Mouse (Mus musculus) right cerebral cortex, postnatal 14 days (tissue): ENCODE measurements at regions not wholly inside any gene's neighbourhood (a gene's known extent, or its start where the extent isn't known, plus 50 kb on each side); places are given as distances from the start of the nearest gene placed in this dataset.

Experiments used
- DNase-seq: peaks from one replicate; pipeline ENCODE4 v3.0.0; 2022

DNA sequence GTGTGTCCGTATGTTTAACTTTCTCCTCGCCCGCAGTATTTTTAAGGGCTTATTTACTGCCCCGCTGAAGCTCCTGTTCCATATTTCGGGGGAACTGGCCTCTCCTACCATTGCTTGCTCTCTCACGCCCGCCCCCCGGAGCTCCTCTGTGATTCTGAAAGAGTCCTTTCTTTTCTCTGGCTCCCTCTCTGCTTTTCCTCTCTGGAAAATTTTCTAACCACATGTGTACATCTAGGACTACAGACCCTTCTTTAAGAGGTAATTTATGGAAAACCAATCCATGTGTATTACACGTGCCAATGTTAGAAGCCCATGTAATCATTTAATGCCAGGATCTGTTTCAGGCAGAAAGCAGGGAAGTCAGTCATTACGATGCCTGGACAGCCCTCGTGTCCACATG, 106.6 kb upstream of the Oxgr1 start:
- DNase-seq: no peak

DNA sequence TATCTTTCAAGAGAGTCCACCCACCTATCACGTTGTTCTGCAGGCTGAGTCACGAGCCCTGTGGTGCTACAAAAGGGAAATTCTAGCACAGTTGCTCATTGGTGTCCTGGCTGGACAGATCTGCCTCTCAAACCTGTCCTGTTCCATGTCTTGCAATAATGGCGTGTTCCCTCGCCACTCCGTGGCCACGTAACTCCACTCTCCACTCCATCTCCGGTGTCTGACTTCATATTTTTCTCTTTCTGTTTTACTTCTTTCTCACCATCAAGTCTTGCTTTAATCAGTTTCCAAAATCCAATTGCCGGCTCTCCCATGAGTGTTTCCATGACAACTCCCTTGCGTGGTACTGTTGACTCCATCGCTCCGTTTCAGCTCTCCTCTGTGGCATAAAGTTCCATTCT, 107.1 kb upstream of the Oxgr1 start:
- no peak for DNase-seq

DNA sequence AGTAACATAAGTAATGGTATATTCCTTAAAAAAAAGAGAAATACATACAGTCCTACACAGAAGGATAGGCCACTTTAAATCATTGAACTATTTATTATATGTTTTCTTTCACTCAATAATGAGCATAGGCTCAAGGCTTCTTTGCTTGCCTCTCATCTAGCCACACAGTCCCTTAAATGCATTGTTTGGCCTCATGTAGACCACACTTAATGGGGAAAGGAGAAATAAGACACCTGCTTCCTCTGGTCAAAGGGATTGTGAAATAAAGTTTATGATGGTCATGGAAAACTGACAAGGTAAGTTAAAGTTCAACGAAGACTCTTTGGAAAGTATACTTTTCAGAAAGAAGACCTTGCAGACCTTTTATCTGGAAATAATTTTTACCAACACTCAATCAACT, 108.4 kb upstream of the Oxgr1 start:
- DNase-seq: no peak

DNA sequence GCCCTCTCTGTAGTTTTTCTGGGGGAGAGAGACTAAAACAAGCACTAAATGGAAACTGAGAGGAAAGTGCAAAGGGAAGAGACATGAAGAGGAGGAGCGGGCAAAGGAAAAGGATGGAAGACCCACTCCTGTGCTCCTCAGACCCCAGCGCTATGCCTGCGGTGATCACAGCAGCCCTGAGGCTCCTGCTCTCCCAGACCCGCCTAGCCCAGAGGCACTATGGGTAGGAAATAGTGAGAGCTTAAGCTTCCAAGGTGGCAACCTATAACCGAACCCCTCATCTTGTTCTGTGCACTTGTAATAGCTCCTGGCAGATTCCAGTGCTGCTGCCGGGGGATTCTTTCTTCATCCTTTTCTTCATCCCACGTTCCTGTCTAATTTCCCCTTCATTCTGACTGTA, 112.2 kb upstream of the Oxgr1 start:
- DNase-seq: no peak

DNA sequence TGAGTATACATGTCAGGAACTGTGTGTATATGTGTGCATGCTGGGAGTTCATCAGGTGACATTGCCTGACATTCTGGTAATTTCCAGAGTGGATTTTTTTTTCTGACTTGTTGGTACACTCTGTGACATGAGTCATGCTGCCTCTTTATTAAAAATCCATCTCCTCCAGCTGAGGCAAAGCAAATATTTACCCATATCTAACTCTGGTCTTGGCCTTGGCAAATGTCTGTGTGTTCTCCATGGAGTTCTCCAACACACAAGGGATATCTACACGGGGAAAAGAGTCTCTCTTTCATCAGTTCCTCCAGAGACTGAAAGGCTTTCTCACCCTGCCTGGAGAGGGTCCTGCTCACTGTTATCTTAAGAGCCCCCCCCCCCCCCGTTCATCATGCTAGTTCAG, 111.3 kb upstream of the Mbnl2 start:
- DNase-seq: no peak

DNA sequence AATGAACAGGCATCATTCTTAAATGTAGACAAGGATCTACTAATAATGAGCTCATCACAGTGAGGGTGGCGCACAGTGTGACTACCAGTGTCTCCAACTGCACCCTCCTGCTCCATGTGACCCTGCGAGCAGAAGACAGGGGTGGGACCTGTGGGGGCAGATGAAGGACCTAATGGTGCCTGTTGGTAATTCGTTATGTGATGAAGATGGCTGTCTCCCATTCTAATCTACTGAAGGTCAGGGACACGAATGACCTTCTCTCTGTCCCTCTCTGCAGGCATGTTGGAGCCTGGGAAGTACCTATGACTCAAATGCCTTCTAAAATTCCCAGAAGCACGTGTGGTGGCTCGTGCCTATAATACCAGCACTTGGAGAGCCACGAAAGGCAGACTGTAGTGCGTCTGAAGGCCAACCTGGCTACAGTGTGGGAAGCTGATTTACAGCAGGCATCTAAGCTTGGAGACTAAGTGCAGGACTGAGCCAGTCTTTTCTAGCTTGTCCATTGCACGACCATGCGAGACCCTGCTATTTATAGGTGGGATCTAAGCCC, 109.9 kb upstream of the Mbnl2 start:
- DNase-seq: no peak

DNA sequence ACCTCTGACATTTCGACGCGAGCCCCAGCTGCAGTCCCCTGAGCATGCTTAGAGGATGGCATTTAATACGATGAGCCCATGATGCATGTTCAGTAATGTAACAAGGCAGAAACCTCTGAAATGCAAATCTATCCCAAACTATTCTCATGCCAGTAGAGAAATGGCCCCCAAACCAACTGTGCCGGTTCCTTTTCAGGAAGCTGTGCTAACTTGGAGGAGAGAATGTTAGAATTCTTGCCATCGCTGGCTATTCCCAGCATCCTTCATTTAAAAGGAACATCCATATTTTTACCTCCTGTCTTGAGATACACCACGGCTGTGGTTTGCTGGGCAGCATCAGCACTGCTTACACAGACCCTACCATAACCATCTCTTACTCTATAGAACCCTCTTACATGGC, 104.7 kb upstream of the Mbnl2 start:
- no peak for DNase-seq

DNA sequence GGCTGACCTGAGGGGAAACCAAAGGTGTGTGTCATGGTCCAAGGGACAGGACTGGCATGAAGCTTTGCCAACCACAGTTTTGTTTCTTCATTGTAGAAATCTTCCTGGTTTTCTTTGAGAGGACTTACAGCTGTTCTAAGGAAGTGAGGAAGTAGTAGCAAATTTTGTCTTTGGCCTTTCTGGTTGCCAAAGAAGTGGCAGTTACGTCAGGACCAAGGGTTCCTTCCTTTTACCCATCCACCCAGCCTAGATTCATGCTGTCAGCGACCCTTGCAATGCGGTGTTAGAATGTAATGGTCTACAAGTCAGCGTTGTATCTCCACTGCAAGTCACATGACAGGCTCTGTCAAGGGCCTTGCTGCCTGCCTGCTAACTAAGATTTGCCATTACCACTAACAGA, 103.4 kb upstream of the Mbnl2 start:
- DNase-seq: no peak

DNA sequence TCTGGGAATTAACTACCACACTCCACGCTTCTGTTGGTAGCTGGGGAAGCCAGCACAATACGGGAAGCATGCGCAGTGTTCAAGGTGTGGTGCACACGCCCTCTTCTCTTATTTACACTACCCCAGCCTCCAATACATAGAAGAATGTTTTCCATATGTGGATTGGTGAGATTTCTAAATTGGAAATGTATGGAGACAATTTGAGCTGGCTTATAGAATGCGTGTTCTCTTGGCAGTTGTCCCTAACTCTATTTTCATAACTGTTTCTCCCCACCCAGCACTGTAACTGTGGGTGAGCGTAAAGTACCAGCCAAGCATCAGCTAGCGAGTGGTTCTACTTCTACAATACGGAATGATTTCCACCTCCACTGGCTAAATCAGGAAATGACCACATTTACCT, 102.6 kb upstream of the Mbnl2 start:
- DNase-seq: no peak

DNA sequence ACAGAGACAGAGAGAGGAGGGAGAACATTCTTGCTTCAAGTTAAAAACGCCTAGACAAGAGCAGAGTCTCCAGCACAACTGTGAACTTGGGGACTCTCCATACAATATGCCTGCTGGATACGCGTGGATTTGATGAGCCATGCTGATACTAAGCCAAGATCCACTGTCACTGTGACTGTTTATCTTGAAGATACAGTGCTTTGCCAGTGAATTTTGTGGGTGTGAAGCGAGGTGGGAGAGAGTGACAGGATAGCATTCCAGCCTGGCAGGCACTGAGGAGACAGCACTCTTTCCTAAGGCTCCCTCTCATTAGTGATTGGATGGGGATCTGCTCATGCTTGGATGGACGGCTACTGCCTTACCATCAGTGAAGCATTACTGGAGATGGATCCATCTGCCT, 100.9 kb upstream of the Mbnl2 start:
- no peak for DNase-seq

DNA sequence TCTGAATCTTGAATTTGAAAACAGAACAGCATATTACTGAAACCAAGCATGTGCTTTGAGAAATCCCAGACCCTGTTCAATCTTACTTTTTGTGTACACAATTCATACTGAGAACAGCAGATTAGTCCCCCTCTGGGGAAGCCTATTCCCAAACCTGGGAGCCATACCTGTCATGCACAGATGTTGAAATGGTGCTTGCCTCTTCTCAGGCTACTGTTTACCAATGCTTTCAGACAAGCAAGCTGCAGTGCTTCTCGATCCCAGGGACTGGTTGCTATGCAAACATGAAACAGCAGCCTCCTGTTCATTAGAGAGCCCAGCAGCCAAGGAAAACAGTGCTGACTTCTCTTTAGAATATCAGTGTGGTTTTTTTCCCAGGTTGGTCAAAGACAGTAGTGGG, 80.3 kb upstream of the Mbnl2 start:
- no peak for DNase-seq

DNA sequence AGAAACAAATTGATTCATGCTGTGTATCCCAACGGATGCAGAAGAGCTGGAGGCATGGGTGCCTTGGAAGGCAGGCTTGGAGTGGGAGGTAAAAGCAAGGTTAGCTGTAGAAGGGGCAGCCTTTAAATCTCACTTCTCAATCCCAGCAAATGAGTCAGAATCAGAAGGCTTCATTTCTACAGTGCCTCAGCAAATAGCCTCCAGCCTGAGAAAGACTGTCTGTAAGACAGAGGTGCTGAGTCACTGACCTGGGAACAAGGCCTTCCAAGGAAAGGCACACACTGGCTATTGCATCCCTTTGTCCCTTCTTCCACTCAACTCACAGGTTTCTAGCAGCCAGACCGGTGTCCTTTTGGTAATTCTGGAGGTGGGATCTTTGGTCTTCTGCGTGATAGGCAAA, 63.7 kb upstream of the Mbnl2 start:
- no peak for DNase-seq

DNA sequence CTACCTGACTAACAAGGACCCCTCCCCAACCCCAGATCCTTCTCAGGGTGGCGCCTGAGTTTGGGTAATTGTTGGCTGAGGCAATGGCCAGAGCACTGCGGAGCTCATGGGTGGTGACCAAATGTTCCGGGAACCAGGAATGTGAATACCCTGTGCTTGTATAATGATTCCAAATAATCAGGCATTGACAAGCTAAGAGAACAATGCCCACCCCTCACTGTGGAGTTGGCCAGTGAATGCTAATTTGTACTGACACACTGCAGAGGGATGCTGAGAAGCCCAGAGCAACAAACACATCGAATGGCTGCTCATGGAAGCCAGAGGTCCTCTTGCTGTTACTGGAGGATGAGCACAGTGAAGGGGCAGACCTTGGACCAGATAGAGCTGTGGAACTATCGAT, 62.8 kb upstream of the Mbnl2 start:
- DNase-seq: no peak

DNA sequence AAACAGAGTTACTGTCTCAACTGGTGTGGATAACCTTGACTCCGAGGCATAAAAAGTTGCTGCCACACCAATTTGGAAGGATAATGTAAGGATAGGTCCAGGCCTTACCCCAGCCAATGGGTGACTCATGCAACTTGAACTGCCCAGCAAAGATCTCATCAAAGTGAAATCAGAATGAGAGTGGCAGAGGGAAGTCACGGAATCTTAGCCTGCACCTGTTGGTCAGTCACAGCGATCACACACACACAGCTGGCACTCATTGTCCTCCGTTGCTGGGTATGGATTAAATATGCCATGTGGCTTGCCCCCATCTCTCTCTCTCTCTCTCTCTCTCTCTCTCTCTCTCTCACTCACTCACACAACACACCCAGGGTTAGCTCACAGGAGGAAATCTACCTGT, 56.2 kb upstream of the Mbnl2 start:
- DNase-seq: no peak

DNA sequence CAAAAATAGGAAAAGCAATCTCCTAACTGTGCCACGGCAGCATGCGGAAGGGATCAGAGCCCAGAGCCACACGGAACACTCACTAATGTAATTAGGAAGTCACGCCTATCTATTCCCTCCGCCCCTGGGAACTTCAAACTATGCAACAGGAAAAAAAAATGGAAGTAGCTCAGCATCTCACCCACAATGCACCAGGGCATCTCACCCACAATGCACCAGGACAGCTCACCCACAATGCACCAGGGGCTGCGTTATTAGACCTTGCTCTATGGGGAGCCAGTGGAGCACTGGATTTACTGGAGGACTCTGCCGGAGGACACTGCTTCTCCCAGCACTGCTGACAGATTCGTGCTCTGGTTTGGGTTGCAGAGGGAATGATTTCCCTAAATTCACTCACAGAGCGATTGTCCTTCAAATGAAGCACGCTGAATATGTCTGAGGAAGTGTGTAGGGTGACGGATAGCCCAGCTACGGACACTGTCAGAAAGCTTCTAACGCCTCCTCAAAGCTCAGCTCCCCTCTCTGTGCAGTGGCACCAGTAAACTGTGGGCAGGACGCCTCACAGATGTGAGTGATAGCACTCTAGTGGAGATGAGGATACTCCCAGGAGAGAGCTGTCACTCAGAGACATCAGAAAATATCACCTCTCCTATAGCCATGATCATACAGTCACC, 51.8 kb upstream of the Mbnl2 start:
- DNase-seq: no peak

DNA sequence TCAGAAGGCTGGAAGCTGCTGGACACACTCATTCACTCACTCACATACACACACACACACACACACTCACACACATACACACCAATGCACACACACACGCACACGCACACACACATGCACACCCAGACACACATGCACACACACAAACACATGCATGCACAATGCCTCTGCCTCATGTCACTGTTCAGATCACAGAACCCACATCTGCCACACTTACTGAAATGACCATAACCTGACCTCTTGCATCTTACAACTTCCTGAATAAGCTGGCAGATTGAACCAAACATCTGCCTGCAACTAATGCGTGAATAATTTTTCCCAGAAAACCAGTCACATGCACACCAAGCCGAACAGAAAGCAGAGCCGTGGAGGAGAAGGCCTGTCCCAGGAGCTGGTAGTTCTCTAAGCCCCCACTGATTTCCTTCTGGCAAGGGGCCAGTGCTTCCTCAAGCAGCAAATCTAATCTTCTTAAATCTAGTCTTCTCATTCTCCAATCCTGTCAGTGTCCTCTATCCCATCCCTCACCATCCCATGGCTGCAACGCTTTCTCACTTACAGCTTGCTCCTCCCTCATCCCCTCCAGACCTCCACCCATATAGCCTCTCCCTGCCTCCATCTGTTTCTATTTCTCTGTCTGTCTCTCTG, 51.1 kb upstream of the Mbnl2 start:
- DNase-seq: no peak

DNA sequence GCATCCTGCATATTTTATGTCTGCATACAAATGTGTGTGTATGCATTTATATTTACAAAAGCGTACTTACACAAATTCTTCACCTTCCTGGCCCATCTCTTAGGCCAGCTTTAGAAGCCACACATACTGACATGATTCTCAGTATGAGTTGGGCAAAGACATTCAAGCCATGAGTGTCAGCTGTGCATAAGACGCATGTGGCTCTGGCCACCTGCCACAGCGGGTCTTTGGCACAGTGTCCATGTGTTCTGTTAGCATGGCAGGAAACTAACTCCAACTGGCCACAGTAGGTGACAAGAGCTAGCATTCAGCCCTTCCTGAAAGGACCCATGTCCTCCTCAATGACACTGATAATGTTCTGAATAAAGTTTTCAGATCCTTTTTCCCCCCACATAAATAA, 49.8 kb upstream of the Mbnl2 start:
- no peak for DNase-seq
